Mouse (Mus musculus) intestine, postnatal 0 days (tissue): Measurements from ENCODE around the gene Tbc1d24. TPM values are rescaled to one million over a fixed set of nuclear protein-coding genes. Genes with fewer than 3 reads are reported as not detected.

Experiments used
- ATAC-seq: fragments of 200-750 bp; cut with Nextera tagmentation; 2 replicates; pipeline ENCODE4 v1.8.0; 2017; ENCODE audit warnings: mild to moderate bottlenecking, moderate TSS enrichment, moderate library complexity
- H3K27ac ChIP-seq: fragments of 300-500 bp; sonication (generic); 2 replicates; pipeline ENCODE4 v1.5.1; 2014; ENCODE audit warnings: mild to moderate bottlenecking, low read depth, low read length, moderate library complexity
- H3K27me3 ChIP-seq: fragments of 300-500 bp; sonication (generic); replicated peaks from 2 replicates; pipeline ENCODE4 v1.6.1; 2014; ENCODE audit warnings: low read length, mixed read lengths; ENCODE audit not compliant: control insufficient read depth, insufficient read depth
- H3K36me3 ChIP-seq: fragments of 300-500 bp; sonication (generic); 2 replicates; pipeline ENCODE4 v1.6.1; 2014; ENCODE audit warnings: mild to moderate bottlenecking, moderate library complexity; ENCODE audit not compliant: control insufficient read depth, insufficient read depth
- H3K4me1 ChIP-seq: fragments of 300-500 bp; sonication (generic); replicated peaks from 2 replicates; pipeline ENCODE4 v1.6.1; 2014; ENCODE audit warnings: antibody characterized with exemption, low read length, mixed read lengths; ENCODE audit not compliant: control insufficient read depth, insufficient read depth
- H3K4me2 ChIP-seq: fragments of 300-500 bp; sonication (generic); replicated peaks from 2 replicates; pipeline ENCODE4 v1.6.1; 2014; ENCODE audit warnings: low read depth, mild to moderate bottlenecking, moderate library complexity
- H3K4me3 ChIP-seq: fragments of 300-500 bp; sonication (generic); 2 replicates; pipeline ENCODE4 v1.5.1; 2014; ENCODE audit warnings: low read depth, low read length
- H3K9ac ChIP-seq: fragments of 300-500 bp; sonication (generic); 2 replicates; pipeline ENCODE4 v1.6.1; 2014; ENCODE audit warnings: mild to moderate bottlenecking, low read depth, low read length
- H3K9me3 ChIP-seq: fragments of 300-500 bp; sonication (generic); 2 replicates; pipeline ENCODE4 v1.6.1; 2016; ENCODE audit warnings: mixed run types; ENCODE audit not compliant: control insufficient read depth
- CTCF ChIP-seq: sonication (generic); IDR thresholded peaks from 2 replicates; pipeline ENCODE4 v1.5.1; 2016; ENCODE audit warnings: low read depth, mild to moderate bottlenecking, control low read depth, antibody characterized with exemption, moderate library complexity
- WGBS: fragments of 180-500 bp; shearing (Covaris S2); extraction: QIAGEN DNeasy Blood & Tissue Kit; methylation state at CpG from one replicate; pipeline ENCODE4 v1.1.7; 2014; 5-methylcytosine and 5-hydroxymethylcytosine counted together
- microRNA-seq: library from miRNA; unstranded; fragments of <30 nt; microRNA quantifications from one replicate; pipeline ENCODE4, GENCODE M21; 2016
- polyA plus RNA-seq: library from polyadenylated mRNA; unstranded; fragments of >200 nt; fragmentation: Nextera tagmentation; extraction: Ambion mirVana; gene quantifications from 2 replicates; pipeline ENCODE4 v1.2.1, GENCODE M21; 2015

Tbc1d24 gene
- polyA plus RNA-seq, 1 experiment from 2014 or later: 3.1 TPM

- H3K4me3 ChIP-seq: no peak overlapping the region
- whole genome bisulfite sequencing: 81% methylated on average over 1 of the region's 1 CpGs
- no peaks in the 10 kb centered on the region for H3K36me3 ChIP-seq
- 0 out of 2 replicates have a peak, but pooled peaks cover 3% of the 10 kb centered on the region for H3K4me1 ChIP-seq
- H3K9me3 ChIP-seq: no peaks in the 10 kb centered on the region
- no peak for TF ChIP-seq CTCF
- H3K4me2 ChIP-seq: no peak overlapping the region
- no peak for ATAC-seq
- no peak overlapping the region for H3K9ac ChIP-seq
- H3K27ac ChIP-seq: no peak overlapping the region
- no peaks in the 10 kb centered on the region for H3K27me3 ChIP-seq
These were observed 77.8 kb downstream of the Tbc1d24 start for GRCm38 (mm10) chr17:24127592-24127991.

- Histone ChIP-seq H3K9me3 (no peaks in the 10 kb centered on the region), H3K9ac (no peak overlapping the region), H3K4me2 (no peak overlapping the region), H3K27me3 (no peaks in the 10 kb centered on the region), H3K4me1 (0 out of 2 replicates have a peak, but pooled peaks cover 3% of the 10 kb centered on the region), H3K4me3 (no peak overlapping the region), H3K36me3 (no peaks in the 10 kb centered on the region), H3K27ac (no peak overlapping the region; the same call in 1 of the 2 replicates)
- ATAC-seq: no peak
- 60% methylated on average over 3 of the region's 3 CpGs for WGBS
- TF ChIP-seq CTCF: no peak
These were observed 78.6 kb downstream of the Tbc1d24 start for GRCm38 (mm10) chr17:24126801-24127200.

Small RNA genes within 50 kb of the gene (microRNA-seq; reads per million reads assigned to microRNA genes)
- gene Mir5134: not detected
- not detected for gene Mir6965

Other genes with a start within 250 kb of the Tbc1d24 start
- 4.7 and 12.1 TPM in 2 replicates for gene Prss30, start 225.0 kb downstream of the Tbc1d24 start, polyA plus RNA-seq
- gene Prss22, start 207.5 kb downstream of the Tbc1d24 start, polyA plus RNA-seq: 0.09 TPM in 1 of 2 replicates, not detected in the other
- 0.12 and 0.18 TPM in 2 replicates for gene Prss27, start 167.4 kb downstream of the Tbc1d24 start, polyA plus RNA-seq
- gene Kctd5, start 132.1 kb downstream of the Tbc1d24 start, polyA plus RNA-seq: 58.5 and 61.3 TPM in 2 replicates
- gene Pdpk1, start 54.6 kb downstream of the Tbc1d24 start, polyA plus RNA-seq: 24.7 and 28.4 TPM in 2 replicates
- gene Amdhd2, start 41.8 kb downstream of the Tbc1d24 start, polyA plus RNA-seq: 159 and 172 TPM in 2 replicates
- 1,362 and 1,364 TPM in 2 replicates for gene Atp6v0c, start 35.9 kb downstream of the Tbc1d24 start, polyA plus RNA-seq
- gene Ntn3, start 4.0 kb upstream of the Tbc1d24 start, polyA plus RNA-seq: 2.0 and 2.1 TPM in 2 replicates
- gene Tedc2, start 15.3 kb upstream of the Tbc1d24 start, polyA plus RNA-seq: 6.8 and 7.3 TPM in 2 replicates
- 7.8 and 8.6 TPM in 2 replicates for gene Ccnf, start 45.9 kb upstream of the Tbc1d24 start, polyA plus RNA-seq
- gene Abca17, start 145.5 kb upstream of the Tbc1d24 start, polyA plus RNA-seq: not detected in 2 replicates
- 11.3 and 12.7 TPM in 2 replicates for gene Abca3, start 146.4 kb upstream of the Tbc1d24 start, polyA plus RNA-seq
- gene Rnps1, start 209.0 kb upstream of the Tbc1d24 start, polyA plus RNA-seq: 111 and 114 TPM in 2 replicates
- gene Eci1, start 221.1 kb upstream of the Tbc1d24 start, polyA plus RNA-seq: 96.4 and 106 TPM in 2 replicates
- gene Dnase1l2, start 237.5 kb upstream of the Tbc1d24 start, polyA plus RNA-seq: 0.73 and 0.80 TPM in 2 replicates